Comparison of ENCODE assay signal across 20 mouse cellular contexts in the genomic region with DNA sequence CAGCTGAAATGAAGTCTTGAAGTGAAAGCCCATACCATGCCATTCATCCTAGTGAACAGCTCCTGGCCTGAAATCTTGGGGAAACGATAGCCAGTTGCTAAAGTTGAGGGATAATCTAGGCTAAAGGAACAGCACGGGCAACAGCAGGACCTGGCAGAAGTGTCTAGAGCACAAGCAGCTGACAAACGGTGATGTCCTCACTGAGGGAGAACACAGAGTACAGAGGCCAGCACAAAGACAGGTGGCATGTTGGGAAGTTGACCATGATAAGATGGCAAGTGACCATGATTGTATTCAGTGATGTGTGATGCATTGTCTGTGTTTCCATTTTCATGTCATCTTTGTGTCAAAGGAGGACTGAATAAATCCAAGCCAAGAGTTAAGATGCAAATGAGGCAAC.
"Had no signal": no experiment of that assay in that cellular context is flagged by ENCODE, and none has a peak within 500 bp of the region (broad histone marks: within the 10 kb centered on the region; RNA-seq: fewer than 3 reads in every experiment).

No protein-coding gene starts in this region.

- H3K9me3 ChIP-seq: heart, embryonic 10.5 days; heart, embryonic 13.5 days; heart, embryonic 15.5 days; kidney, embryonic 15.5 days; limb, embryonic 13.5 days; limb, embryonic 15.5 days; liver, embryonic 12.5 days had no signal

- ATAC-seq: hindbrain, embryonic 16.5 days; intestine, embryonic 16.5 days; liver, embryonic 12.5 days had no signal

- H3K36me3 ChIP-seq: heart, embryonic 10.5 days; heart, embryonic 13.5 days; heart, embryonic 15.5 days; kidney, embryonic 15.5 days; limb, embryonic 13.5 days; limb, embryonic 15.5 days; liver, embryonic 12.5 days had no signal

- H3K27ac ChIP-seq: heart, embryonic 10.5 days; heart, embryonic 13.5 days; heart, embryonic 15.5 days; hindbrain, embryonic 14.5 days; kidney, embryonic 15.5 days; kidney, postnatal 0 days; left cerebral cortex, adult 2 months; limb, embryonic 13.5 days; limb, embryonic 15.5 days; liver, embryonic 12.5 days; liver, embryonic 14.5 days had no signal

- DNase-seq: gastrocnemius, postnatal 14 days; gastrocnemius, postnatal 36 days; heart, adult 18-20 months; heart, postnatal 14 days; heart, postnatal 36 days; layer of hippocampus, adult 9-11 months; layer of hippocampus, postnatal 36 days had no signal

- H3K4me1 ChIP-seq: heart, embryonic 10.5 days; heart, embryonic 13.5 days; heart, embryonic 15.5 days; kidney, embryonic 15.5 days; limb, embryonic 13.5 days; limb, embryonic 15.5 days; liver, embryonic 12.5 days had no signal

- H3K27me3 ChIP-seq: heart, embryonic 15.5 days; kidney, embryonic 15.5 days; limb, embryonic 13.5 days; limb, embryonic 15.5 days; liver, embryonic 12.5 days had no signal

- H3K4me3 ChIP-seq: heart, embryonic 10.5 days; heart, embryonic 13.5 days; heart, embryonic 15.5 days; kidney, embryonic 15.5 days; left cerebral cortex, adult 2 months; limb, embryonic 13.5 days; limb, embryonic 15.5 days; liver, embryonic 12.5 days had no signal

- H3K9ac ChIP-seq: heart, embryonic 13.5 days; heart, embryonic 15.5 days; hindbrain, embryonic 14.5 days; kidney, embryonic 15.5 days; limb, embryonic 13.5 days; limb, embryonic 15.5 days; liver, embryonic 12.5 days; liver, embryonic 14.5 days had no signal

- H3K4me2 ChIP-seq: heart, embryonic 13.5 days; heart, embryonic 15.5 days; hindbrain, embryonic 14.5 days; kidney, embryonic 15.5 days; limb, embryonic 13.5 days; limb, embryonic 15.5 days; liver, embryonic 12.5 days had no signal
